Mouse (Mus musculus) embryonic stem cell, embryonic (primary cell): Measurements from ENCODE around the gene Zfp661.

Source experiments
- CTCF ChIA-PET, 4 experiments: fragments of 300-600 bp in 2 of 4; fragments of 350-600 bp in 2 of 4; sonication (Branson Sonifier 250); formaldehyde crosslinking; loops; one replicate each; lab custom pipeline; 2022; ENCODE audit warnings: inconsistent platforms in 2 of 4; lab: Charles Lee
- POLR2A ChIA-PET, 4 experiments: fragments of 300-600 bp in 2 of 4; fragments of 350-600 bp in 2 of 4; sonication (Branson Sonifier 250); formaldehyde crosslinking; loops; one replicate each; lab custom pipeline; 2022; ENCODE audit warnings: antibody characterized with exemption in 4 of 4, inconsistent platforms in 1 of 4; lab: Charles Lee

Gene Zfp661

DNA sequence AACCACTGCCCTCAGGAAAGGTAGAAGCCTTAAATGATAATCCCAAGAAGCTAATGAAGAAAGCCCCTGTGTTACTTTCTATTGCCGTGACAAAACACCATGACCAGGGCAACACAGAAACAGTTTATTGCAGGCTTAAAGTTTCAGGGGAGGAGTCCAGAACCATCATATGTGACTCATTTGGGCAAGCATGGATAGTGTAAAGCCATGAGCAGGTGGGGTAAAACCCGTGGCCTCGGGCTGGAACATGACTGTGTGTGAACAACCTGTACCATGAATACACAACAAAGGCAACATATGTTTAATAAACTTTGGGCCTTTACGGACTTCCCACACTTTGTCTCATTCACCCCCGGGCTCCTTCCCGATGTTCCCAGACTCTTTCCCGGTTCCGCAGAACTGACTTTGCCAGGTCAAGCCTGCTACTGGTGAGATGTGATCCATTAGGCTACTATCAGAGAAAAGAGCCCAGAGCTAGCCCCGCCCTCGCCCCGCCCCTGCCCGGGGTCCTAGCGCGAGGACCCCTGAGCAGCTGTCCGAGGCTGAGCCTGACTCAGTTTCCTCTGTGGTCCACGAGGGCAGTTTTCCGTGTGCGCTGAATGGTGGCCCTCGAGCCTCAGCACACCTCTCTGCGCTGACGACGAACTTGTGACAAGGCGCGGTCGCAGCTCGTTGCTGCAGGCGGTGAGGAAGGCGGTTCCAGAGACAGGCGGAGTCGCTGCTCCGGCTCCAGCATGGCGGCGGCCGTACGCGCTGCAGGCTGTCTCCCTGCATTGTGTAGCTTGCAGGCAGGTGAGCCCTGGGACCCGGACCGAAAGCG lies at the start of gene Zfp661, which contains the start of gene Mrps5:
TSS of gene Zfp661 (minus strand) at position 401 of the 820 bp plus-strand sequence.
TSS of gene Mrps5 (plus strand) at position 529 of the 820 bp plus-strand sequence.
- ChIA-PET POLR2A (interaction anchor here in 3 of 4 experiments (0.6 to 17.8 kb wide), 32 partner anchors 9 to 711 kb away, joined by 3 to 205 read pairs (median 4); partner anchors contain the start of genes Mtln (in 2 of the 3), Acoxl (in 1 of the 3), Adra2b (in 1 of the 3) and Dusp2 (in 1 of the 3)), CTCF (interaction anchor here in 2 of 4 experiments (0.6 to 0.9 kb wide), 4 partner anchors 21 to 340 kb away, joined by 3 to 5 read pairs (median 3); partner anchors contain the start of gene Ciao1 (in 1 of the 2))

DNA sequence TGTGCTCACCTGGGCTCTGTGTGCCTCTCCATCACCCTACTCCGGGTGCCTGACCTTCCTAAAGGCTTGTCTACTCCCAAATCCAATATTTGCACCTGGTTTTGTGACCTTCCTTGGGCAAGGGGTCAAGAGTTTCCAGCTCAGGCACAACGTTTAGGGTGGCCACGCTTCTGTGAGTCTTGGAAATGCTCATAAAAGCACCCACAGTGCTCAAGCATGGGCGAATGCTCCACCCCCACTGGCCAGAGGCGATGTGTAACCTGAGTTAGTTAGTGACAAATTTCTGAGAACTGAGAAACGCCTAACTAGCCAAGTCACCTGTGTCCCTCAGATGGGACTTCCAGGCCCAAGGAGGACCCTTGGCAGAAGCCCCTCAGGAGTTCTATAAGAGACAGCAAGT lies 48.7 kb upstream of the Zfp661 start:
- CTCF ChIA-PET, result interaction anchor here in 1 of 4 experiments (0.5 kb wide), 1 partner anchor 285 kb away, joined by 4 read pairs; no protein-coding TSS in a partner anchor
- POLR2A ChIA-PET, result interaction anchor here in 1 of 4 experiments (0.8 kb wide), 1 partner anchor 153 kb away, joined by 3 read pairs; the partner anchor contains the start of gene Nphp1

DNA sequence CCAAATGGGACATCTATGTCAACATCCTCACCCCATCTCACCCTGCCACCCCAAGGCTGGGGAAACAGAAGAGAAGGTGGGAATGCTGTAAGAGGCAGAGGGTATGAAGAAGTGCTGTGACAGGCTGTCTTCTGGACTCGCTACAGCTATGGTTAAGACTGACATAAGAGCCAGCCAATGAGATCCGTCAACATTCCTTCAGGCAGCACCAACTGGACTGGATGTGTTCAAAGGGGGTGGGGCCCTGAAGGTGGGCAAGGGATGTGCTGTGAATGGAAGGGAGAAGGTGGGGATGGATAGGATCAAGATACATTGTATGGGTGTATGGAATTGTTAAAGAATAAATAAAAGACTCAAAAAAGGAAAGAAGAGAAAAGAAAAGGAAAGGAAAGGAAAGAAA lies 45.7 kb upstream of the Zfp661 start:
- ChIA-PET POLR2A (interaction anchor here in 1 of 4 experiments (1.7 kb wide), 1 partner anchor 28 kb away, joined by 4 read pairs; no protein-coding TSS in a partner anchor), CTCF (interaction anchor here in 2 of 4 experiments (0.6 kb wide), 2 partner anchors 256 to 305 kb away, joined by 3 read pairs; no protein-coding TSS in a partner anchor)

DNA sequence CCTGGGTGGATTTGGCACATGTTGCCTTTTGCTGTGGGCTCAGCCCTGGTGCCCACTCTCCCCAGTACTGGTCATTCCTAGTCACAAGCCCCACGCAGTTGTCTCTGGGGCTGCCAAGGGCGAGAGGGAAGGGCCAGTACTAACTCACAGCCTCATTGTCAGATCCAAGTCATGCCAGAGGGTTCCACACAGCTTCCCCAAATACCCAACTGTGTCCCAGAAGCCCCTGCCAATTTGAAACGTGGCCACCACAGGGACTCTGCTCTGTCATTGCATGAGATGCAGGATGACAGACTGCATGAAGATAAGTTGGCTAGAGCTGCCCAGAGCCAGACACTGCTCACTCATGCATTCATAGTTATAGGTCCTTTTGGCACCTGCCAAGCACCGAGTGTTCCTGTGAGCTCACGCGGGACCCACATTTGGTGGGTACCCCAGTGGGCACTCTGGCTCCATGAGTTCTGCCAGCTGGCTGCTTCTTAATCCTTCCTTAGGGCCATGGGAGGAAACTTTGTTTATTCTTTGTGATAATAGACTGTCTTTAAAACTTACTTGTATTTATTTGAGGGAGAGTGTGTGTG lies 41.2 kb upstream of the Zfp661 start:
- ChIA-PET POLR2A (no interaction called here), CTCF (no interaction called here)

DNA sequence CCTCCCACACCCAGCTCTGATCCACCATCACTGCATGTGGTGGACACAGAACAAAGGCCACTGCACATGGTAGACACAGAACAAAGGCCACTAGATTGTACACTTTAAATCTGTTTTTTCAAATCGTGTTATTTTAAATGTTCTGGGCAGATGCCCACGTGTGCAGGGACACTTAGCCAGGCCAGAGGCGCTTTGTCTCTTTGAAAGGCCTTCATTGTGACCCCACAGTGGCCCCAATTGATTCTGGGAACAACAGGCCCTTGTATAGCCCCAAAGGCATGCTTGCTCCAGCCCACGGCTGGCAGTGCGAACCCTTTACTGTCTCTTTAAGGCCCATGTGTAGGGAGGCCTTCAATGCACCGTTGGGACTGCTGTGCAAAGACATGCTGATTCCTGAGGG lies 40.5 kb upstream of the Zfp661 start:
- POLR2A ChIA-PET, result no interaction called here
- CTCF ChIA-PET, result no interaction called here

DNA sequence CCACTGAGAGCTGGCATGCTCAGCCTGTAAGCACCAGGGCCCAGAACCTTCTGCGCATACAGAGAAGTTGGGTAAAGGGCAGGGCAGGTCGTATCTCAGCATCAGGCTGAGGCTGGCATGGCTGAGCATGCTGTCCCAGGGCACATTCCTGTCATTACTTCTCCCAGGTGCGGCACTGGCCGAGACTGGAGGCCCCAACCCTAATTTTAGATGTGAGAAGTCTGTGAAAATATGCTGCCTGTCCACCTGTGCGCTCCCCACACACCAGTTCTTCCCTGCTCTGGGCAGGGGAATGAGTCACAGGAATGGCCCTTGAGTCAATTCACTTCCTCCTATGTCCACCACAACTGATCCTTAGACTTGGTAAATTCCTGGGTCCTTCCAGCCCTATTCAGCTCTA lies 38.8 kb upstream of the Zfp661 start:
- POLR2A ChIA-PET, result no interaction called here
- CTCF ChIA-PET, result interaction anchor here in 2 of 4 experiments (0.7 to 1.5 kb wide), 2 partner anchors 16 to 58 kb away, joined by 3 read pairs; no protein-coding TSS in a partner anchor

DNA sequence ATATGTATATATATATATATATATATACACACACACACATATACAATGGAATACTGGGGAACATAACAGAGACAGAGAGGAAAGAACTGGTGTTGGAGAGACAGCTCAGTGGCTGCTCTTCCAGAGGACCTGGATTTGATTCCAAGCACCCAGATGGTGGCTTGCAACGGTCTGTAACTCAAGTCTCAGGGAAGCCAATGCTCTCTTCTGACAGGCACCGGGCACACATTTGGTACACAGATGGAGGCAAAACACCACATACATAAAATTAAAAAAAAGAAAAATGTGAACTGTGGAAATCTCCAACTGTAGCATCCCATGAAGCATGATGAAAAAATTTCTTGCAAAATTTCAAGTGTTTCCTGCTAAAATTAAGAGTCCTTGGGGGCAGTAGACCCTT lies 37.9 kb upstream of the Zfp661 start:
- ChIA-PET CTCF (interaction anchor here in 1 of 4 experiments (1.5 kb wide), 1 partner anchor 15 kb away, joined by 3 read pairs; no protein-coding TSS in a partner anchor), POLR2A (interaction anchor here in 2 of 4 experiments (0.6 to 1.2 kb wide), 2 partner anchors 19 to 40 kb away, joined by 3 read pairs; no protein-coding TSS in a partner anchor)

DNA sequence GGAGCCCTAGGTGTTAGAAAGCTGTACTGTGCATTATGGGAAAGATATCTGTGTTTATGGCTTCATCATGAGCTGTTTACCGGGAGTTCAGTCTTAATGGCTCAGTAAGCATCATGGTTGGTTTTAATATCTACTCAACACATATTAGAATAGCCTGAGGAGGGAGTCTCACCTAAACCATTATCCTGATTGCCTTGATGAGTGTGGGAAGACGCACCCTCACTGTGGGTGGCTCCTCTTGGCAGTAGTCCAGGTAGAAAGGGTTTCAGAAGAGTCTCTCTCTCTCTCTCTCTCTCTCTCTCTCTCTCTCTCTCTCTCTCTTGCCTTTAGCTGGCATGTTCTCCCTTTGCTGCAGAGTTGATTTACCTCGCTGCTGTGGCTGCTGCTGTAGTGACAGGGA lies 35.2 kb upstream of the Zfp661 start:
- POLR2A ChIA-PET, result interaction anchor here in 2 of 4 experiments (0.7 to 1.8 kb wide), 8 partner anchors 9 to 178 kb away, joined by 3 to 8 read pairs (median 3); partner anchors contain the start of genes Fahd2a (in 1 of the 2), Mrps5 (in 1 of the 2) and Zfp661 (in 1 of the 2)
- CTCF ChIA-PET, result interaction anchor here in 1 of 4 experiments (2.7 kb wide), 1 partner anchor 62 kb away, joined by 8 read pairs; no protein-coding TSS in a partner anchor

DNA sequence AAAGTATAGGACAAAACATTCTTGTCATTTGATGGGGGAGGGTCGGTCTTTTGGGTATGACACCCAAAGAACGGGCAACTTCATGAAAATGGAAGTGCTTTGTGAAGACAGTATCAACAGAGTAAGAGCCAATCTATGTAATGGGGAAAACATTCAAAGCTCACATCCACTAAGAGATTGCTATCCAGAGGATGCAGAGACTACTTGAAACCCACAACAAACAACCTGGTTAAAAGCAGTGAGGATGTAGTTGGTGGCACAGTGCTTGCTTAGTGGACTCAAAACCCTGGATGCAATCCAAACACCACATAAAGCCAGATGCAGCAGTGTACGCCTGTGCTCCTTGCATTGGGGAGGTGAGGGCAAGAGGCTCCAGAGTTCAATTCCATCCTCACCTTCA lies 32.4 kb upstream of the Zfp661 start:
- CTCF ChIA-PET, result no interaction called here
- POLR2A ChIA-PET, result interaction anchor here in 1 of 4 experiments (3.0 kb wide), 1 partner anchor 13 kb away, joined by 6 read pairs; no protein-coding TSS in a partner anchor

DNA sequence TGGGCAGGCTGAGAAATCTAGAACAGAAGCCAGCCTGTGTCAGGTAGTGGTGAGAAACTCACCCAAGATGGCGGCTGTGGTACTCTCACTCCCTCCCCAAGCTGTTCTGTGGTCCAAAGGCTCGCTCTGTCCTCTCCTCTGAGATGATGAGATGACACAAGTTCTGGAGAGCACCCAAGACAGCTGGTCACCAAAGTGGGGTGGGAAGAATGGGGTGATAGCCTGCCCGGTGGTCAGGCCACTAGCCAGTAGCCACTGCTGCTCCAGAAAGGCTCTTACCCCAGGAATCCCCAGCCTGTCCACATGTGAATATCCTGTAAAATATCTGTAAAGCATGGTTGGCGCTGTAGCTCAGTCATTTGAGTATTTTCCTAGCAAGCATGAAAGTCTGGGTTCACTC lies 25.4 kb upstream of the Zfp661 start:
- POLR2A ChIA-PET, result interaction anchor here in 2 of 4 experiments (0.8 to 13.4 kb wide), 4 partner anchors 10 to 179 kb away, joined by 3 to 205 read pairs (median 6); partner anchors contain the start of genes Mal (in 1 of the 2), Mrps5 (in 1 of the 2) and Zfp661 (in 1 of the 2)
- CTCF ChIA-PET, result no interaction called here

DNA sequence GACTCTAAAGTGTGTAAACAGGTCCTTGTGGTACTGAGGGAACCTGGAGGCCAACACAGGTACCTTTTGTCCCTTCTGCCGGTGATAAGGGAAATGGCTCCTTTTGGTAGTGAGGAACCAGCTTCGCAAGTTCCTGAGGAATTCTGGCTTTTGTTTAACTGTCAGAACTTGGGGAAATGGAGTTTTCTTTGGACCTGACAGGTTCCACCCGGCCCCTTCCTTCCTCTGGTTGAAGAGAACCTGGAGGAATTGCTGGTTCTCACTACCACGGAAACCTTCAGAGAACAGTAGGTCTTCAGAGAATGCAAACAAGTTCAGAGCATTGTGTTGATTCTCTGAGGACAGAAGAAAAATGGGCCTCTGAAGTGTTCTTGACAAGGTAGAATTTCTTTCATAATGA lies 24.5 kb upstream of the Zfp661 start:
- ChIA-PET CTCF (no interaction called here), POLR2A (interaction anchor here in 1 of 4 experiments (2.3 to 13.4 kb wide), 2 partner anchors 11 to 20 kb away, joined by 8 to 205 read pairs; partner anchors contain the start of genes Mrps5 and Zfp661)

DNA sequence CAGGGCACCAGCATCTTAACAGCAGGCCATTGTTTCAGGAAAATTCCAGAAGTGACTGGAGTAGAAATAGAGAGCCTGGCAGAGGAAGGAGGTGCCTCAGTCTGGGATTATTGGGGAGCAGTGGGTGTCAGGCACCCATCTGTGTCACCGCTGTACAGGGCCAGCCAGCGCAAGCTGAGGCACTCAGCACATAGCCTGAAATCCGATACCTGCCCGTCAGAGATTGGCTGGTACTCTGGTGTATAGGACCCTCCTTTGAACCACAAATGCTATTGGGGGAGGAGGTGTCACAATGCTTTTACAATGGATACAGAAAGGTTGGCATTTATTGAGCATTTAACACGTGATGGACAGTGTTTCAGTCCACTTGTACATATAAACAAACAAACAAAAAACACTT lies 22.1 kb upstream of the Zfp661 start:
- POLR2A ChIA-PET, result interaction anchor here in 2 of 4 experiments (0.9 to 13.4 kb wide), 6 partner anchors 9 to 75 kb away, joined by 3 to 205 read pairs (median 7); partner anchors contain the start of genes Mrps5 (in 2 of the 2) and Zfp661 (in 2 of the 2)
- CTCF ChIA-PET, result interaction anchor here in 2 of 4 experiments (1.2 to 3.8 kb wide), 7 partner anchors 20 to 75 kb away, joined by 3 to 22 read pairs (median 6); partner anchors contain the start of gene Mal (in 1 of the 2)

DNA sequence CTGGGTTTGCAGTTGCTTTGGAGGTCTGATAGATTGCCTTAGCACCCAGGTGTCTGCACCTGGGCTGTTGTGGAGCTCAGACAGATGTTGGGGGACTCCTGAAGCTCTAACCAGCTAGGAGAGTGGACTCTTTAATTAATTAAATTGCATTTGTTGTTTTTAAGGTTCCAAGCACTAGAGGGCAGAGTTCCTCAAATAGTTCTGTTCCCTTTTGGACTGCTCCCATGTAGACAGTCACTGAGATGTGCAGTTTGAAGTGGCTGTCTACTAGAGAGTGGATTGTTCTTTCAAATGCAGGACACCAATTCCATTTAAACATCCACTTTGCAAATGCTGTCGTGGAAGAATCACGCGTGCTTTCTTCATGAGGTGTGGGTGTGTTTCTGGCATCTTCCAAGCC lies 21.3 kb upstream of the Zfp661 start:
- ChIA-PET POLR2A (interaction anchor here in 3 of 4 experiments (0.9 to 13.4 kb wide), 13 partner anchors 12 to 184 kb away, joined by 3 to 205 read pairs (median 5); partner anchors contain the start of genes Mrps5 (in 3 of the 3), Zfp661 (in 3 of the 3), Mal (in 1 of the 3) and Mtln (in 1 of the 3)), CTCF (interaction anchor here (0.6 to 3.8 kb wide), 19 partner anchors 10 to 184 kb away, joined by 3 to 22 read pairs (median 4); partner anchors contain the start of genes Mrps5 (in 2 of the 4), Zfp661 (in 2 of the 4), Mal (in 1 of the 4) and Mtln (in 1 of the 4))

DNA sequence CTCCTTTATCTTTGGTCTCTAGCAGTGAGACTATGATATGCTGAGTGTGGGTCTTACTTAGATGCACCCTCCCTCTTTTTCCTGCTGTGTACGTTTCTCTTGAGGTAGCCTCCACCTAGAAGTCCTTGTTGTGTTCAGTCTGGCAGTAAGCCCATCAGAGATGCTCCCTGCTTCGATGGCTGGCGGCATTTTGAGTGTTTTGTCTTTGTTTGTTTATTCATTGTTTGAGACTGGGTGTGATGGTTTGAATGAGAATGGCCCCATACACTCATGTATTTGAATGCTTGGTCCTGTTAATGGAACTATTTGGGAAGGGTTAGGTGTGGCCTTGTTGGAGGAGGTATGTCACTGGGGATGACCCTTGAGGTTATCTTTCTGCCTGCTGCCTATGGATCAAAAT lies 18.3 kb upstream of the Zfp661 start:
- CTCF ChIA-PET, result interaction anchor here in 2 of 4 experiments (1.6 kb wide), 2 partner anchors 79 kb away, joined by 4 to 5 read pairs; no protein-coding TSS in a partner anchor

DNA sequence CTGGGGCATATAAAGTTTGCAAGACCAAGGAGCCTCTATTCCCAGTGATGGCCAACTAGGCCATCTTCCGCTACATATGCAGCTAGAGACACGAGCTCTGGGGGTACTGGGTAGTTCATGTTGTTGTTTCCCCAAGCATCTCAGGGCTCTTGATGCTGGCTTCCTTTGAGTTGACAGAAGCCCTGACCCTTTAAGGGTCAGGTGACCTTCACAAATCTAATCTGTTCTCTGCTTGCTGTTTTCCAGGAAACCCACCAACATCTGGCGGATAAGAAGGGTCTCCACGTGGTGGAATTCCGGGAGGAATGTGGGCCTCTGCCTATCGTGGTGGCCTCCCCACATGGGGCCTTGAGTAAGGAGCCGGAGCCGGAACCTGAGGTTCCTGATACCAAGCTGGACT lies 16.5 kb upstream of the Zfp661 start:
- ChIA-PET CTCF (interaction anchor here in 1 of 4 experiments (0.6 kb wide), 1 partner anchor 942 kb away, joined by 3 read pairs; no protein-coding TSS in a partner anchor), POLR2A (interaction anchor here in 2 of 4 experiments (2.9 to 13.4 kb wide), 3 partner anchors 12 to 189 kb away, joined by 6 to 205 read pairs (median 54); partner anchors contain the start of genes Mrps5 (in 2 of the 2), Zfp661 (in 2 of the 2) and Mtln (in 1 of the 2))

More for the DNA sequence above, 18.3 kb upstream of the Zfp661 start:
- POLR2A ChIA-PET, result interaction anchor here (0.6 to 13.4 kb wide), 12 partner anchors 8 to 469 kb away, joined by 3 to 205 read pairs (median 5); partner anchors contain the start of genes Mrps5 (in 3 of the 4), Zfp661 (in 3 of the 4) and Mtln (in 1 of the 4)

DNA sequence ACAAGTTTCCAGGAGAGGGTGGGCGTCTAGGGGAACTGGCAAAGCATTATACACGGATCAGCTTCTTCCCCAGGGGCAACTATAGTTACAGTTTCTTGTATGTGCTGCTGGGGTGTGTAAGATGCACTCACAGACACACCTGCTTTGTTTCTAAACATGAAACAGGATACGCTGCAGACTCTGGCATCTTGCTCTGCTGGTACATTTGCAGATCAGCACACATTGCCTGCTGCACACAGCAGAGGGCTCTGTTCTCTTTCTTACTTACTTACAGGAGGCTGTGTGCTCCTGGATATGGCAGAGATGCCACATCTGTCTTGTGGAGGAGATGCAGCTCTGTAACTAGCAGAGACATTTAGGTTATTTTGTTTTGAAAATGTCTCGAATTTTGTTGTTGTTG lies 3.9 kb upstream of the Zfp661 start:
- ChIA-PET POLR2A (interaction anchor here in 2 of 4 experiments (0.5 to 17.8 kb wide), 7 partner anchors 8 to 1108 kb away, joined by 3 to 205 read pairs (median 5); partner anchors contain the start of genes Mertk (in 1 of the 2) and Mtln (in 1 of the 2)), CTCF (interaction anchor here in 2 of 4 experiments (1.4 to 1.8 kb wide), 2 partner anchors 93 kb away, joined by 4 to 6 read pairs; no protein-coding TSS in a partner anchor)

DNA sequence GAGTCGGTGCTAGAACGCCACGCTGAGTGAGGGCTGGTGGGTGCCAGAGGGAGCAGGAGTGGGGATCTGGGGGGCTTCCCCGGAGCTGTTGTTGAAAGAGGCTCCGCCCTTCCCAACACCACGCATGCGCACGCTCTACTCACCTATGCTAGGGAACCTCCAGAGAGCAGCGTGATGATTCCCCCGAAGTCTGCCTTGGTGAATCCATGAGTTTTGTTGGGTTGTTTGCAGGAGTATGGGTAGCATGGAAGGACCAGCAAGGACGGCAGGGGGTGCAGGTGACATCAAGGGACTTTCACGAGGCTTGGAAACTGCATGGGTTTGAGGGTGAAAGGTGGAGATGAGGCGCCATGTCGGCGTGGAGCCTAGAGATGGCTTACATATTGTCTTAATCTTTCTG lies 3.3 kb upstream of the Zfp661 start:
- CTCF ChIA-PET, result interaction anchor here (0.6 to 3.0 kb wide), 11 partner anchors 14 to 94 kb away, joined by 3 to 7 read pairs (median 4); no protein-coding TSS in a partner anchor
- POLR2A ChIA-PET, result interaction anchor here in 3 of 4 experiments (0.6 to 17.8 kb wide), 16 partner anchors 9 to 1109 kb away, joined by 3 to 205 read pairs (median 4); partner anchors contain the start of genes Kcnip3 (in 1 of the 3), Mertk (in 1 of the 3) and Mtln (in 1 of the 3)
